Mouse (Mus musculus): ENCODE results near the gene Pdzk1. TPM values are rescaled to one million over a fixed set of nuclear protein-coding genes. Genes with fewer than 3 reads are reported as not detected.

Gene Pdzk1
- polyA plus RNA-seq, 1 experiment from 2014 or later: not detected

Other genes starting within 250 kb of the Pdzk1 start
- gene Polr3gl, start 235.1 kb upstream of the Pdzk1 start, polyA plus RNA-seq (2016; fragmentation: Nextera tagmentation; extraction: Ambion mirVana): 23.8 and 27.3 TPM in 2 replicates
- gene Ankrd34a, start 232.6 kb upstream of the Pdzk1 start, polyA plus RNA-seq (2016; fragmentation: Nextera tagmentation; extraction: Ambion mirVana): 1.2 TPM in 2 replicates
- 3.2 and 3.9 TPM in 2 replicates for gene Lix1l, start 228.1 kb upstream of the Pdzk1 start, polyA plus RNA-seq (2016; fragmentation: Nextera tagmentation; extraction: Ambion mirVana)
- 224 and 226 TPM in 2 replicates for gene Rbm8a, start 199.4 kb upstream of the Pdzk1 start, polyA plus RNA-seq (2016; fragmentation: Nextera tagmentation; extraction: Ambion mirVana)
- gene Pex11b, start 193.9 kb upstream of the Pdzk1 start, polyA plus RNA-seq (2016; fragmentation: Nextera tagmentation; extraction: Ambion mirVana): 36.6 and 40.7 TPM in 2 replicates
- gene Gm42957, start 193.8 kb upstream of the Pdzk1 start, polyA plus RNA-seq (2016; fragmentation: Nextera tagmentation; extraction: Ambion mirVana): 0.11 and 0.12 TPM in 2 replicates
- gene Itga10, start 183.7 kb upstream of the Pdzk1 start, polyA plus RNA-seq (2016; fragmentation: Nextera tagmentation; extraction: Ambion mirVana): 0.43 and 0.51 TPM in 2 replicates
- gene Ankrd35, start 159.2 kb upstream of the Pdzk1 start, polyA plus RNA-seq (2016; fragmentation: Nextera tagmentation; extraction: Ambion mirVana): 0.06 and 0.09 TPM in 2 replicates
- gene Pias3, start 132.9 kb upstream of the Pdzk1 start, polyA plus RNA-seq (2016; fragmentation: Nextera tagmentation; extraction: Ambion mirVana): 45.2 and 49.6 TPM in 2 replicates
- 13.7 and 14.1 TPM in 2 replicates for gene Nudt17, start 120.7 kb upstream of the Pdzk1 start, polyA plus RNA-seq (2016; fragmentation: Nextera tagmentation; extraction: Ambion mirVana)
- 52.0 and 52.7 TPM in 2 replicates for gene Polr3c, start 101.7 kb upstream of the Pdzk1 start, polyA plus RNA-seq (2016; fragmentation: Nextera tagmentation; extraction: Ambion mirVana)
- gene Rnf115, start 101.6 kb upstream of the Pdzk1 start, polyA plus RNA-seq (2016; fragmentation: Nextera tagmentation; extraction: Ambion mirVana): 70.5 and 75.4 TPM in 2 replicates
- 0.05 and 0.18 TPM in 2 replicates for gene Cd160, start 67 bp downstream of the Pdzk1 start, polyA plus RNA-seq (2016; fragmentation: Nextera tagmentation; extraction: Ambion mirVana)
- 4.5 and 5.7 TPM in 2 replicates for gene Gja5, start 75.4 kb downstream of the Pdzk1 start, polyA plus RNA-seq (2016; fragmentation: Nextera tagmentation; extraction: Ambion mirVana)
- 36.0 and 40.2 TPM in 2 replicates for gene Gpr89, start 76.1 kb downstream of the Pdzk1 start, polyA plus RNA-seq (2016; fragmentation: Nextera tagmentation; extraction: Ambion mirVana)
- 0.02 TPM in 1 of 2 replicates, not detected in the other for gene Gja8, start 96.7 kb downstream of the Pdzk1 start, polyA plus RNA-seq (2016; fragmentation: Nextera tagmentation; extraction: Ambion mirVana)